Mouse (Mus musculus): ENCODE results near the gene Tnfaip8l1. TPM values are rescaled to one million over a fixed set of nuclear protein-coding genes. Genes with fewer than 3 reads are reported as not detected.

The Tnfaip8l1 gene
- total and polyA plus RNA-seq, 2 experiments from 2014 or later = 3.4 to 5.6 TPM

- Histone ChIP-seq H3K27me3 (ENCODE audit: control insufficient read depth, insufficient read depth, low read length) (peaks cover 57% of the 10 kb centered on the region), H3K4me2 (ENCODE audit: low read depth, low read length) (peak overlapping the region; percentile 24; the same call in 1 of the 2 replicates), H3K9ac (replicated peaks; ENCODE audit: low read depth, low read length) (no peak overlapping the region), H3K4me1 (ENCODE audit: control insufficient read depth, insufficient read depth) (peaks cover 20% of the 10 kb centered on the region), H3K27ac (ENCODE audit: low read depth) (no peak overlapping the region), H3K9me3 (replicated peaks; ENCODE audit: control insufficient read depth, low read length) (no peaks in the 10 kb centered on the region), H3K4me3 (ENCODE audit: low read depth, low read length) (no peak overlapping the region), H3K36me3 (replicated peaks; ENCODE audit: control insufficient read depth, insufficient read depth, low read length) (no peaks in the 10 kb centered on the region)
- DNase-seq (ENCODE audit: low spot score) (no peak), ATAC-seq (ENCODE audit: insufficient read depth, low read depth) (no peak)
- 25% methylated on average over 25 of the region's 25 CpGs for WGBS
- TF ChIP-seq CTCF (IDR thresholded peaks at IDR 0.05; ENCODE audit: low read depth) = no peak
- TF ChIP-seq EP300 (IDR thresholded peaks at IDR 0.05; ENCODE audit: low read depth) = no peak
These were observed 24.3 kb upstream of the Tnfaip8l1 start for GRCm38 (mm10) chr17:56137839-56138613.

GRCm38 (mm10) chr17:56139355-56139754, 22.9 kb upstream of the Tnfaip8l1 start:
- ATAC-seq (ENCODE audit: insufficient read depth, low read depth) = no peak
- Histone ChIP-seq H3K27ac (ENCODE audit: low read depth) (no peak overlapping the region), H3K4me3 (ENCODE audit: low read depth, low read length) (peak overlapping the region; percentile 60), H3K4me1 (ENCODE audit: control insufficient read depth, insufficient read depth) (peaks cover 13% of the 10 kb centered on the region), H3K4me2 (ENCODE audit: low read depth, low read length) (peak overlapping the region; percentile 94), H3K36me3 (replicated peaks; ENCODE audit: control insufficient read depth, insufficient read depth, low read length) (no peaks in the 10 kb centered on the region), H3K9ac (replicated peaks; ENCODE audit: low read depth, low read length) (peak overlapping the region; percentile 37; the same call in 1 of the 2 replicates), H3K9me3 (replicated peaks; ENCODE audit: control insufficient read depth, low read length) (no peaks in the 10 kb centered on the region), H3K27me3 (ENCODE audit: control insufficient read depth, insufficient read depth, low read length) (peaks cover 70% of the 10 kb centered on the region)
- no peak for DNase-seq (ENCODE audit: low spot score)
- 20% methylated on average over 14 of the region's 21 CpGs for WGBS
- TF ChIP-seq EP300 (IDR thresholded peaks at IDR 0.05; ENCODE audit: low read depth) = no peak
- TF ChIP-seq CTCF (IDR thresholded peaks at IDR 0.05; ENCODE audit: low read depth) = no peak

- ATAC-seq (ENCODE audit: insufficient read depth, low read depth) (peak; percentile 21; the same call in 1 of the 2 replicates), DNase-seq (ENCODE audit: low spot score) (peak; percentile 33)
- Histone ChIP-seq H3K9ac (replicated peaks; ENCODE audit: low read depth, low read length) (peak within 1 kb of the TSS; percentile 37; the same call in 1 of the 2 replicates), H3K9me3 (replicated peaks; ENCODE audit: control insufficient read depth, low read length) (no peaks in the 10 kb centered on the region), H3K27me3 (ENCODE audit: control insufficient read depth, insufficient read depth, low read length) (peaks cover 74% of the 10 kb centered on the region), H3K4me2 (ENCODE audit: low read depth, low read length) (peak within 1 kb of the TSS; percentile 94), H3K4me3 (ENCODE audit: low read depth, low read length) (peak within 1 kb of the TSS; percentile 60), H3K27ac (ENCODE audit: low read depth) (no peak within 1 kb of the TSS), H3K4me1 (ENCODE audit: control insufficient read depth, insufficient read depth) (peaks cover 10% of the 10 kb centered on the region), H3K36me3 (replicated peaks; ENCODE audit: control insufficient read depth, insufficient read depth, low read length) (no peaks in the 10 kb centered on the region)
- 2% methylated on average over 74 of the region's 79 CpGs for WGBS
- TF ChIP-seq EP300 (IDR thresholded peaks at IDR 0.05; ENCODE audit: low read depth) (no peak), CTCF (IDR thresholded peaks at IDR 0.05; ENCODE audit: low read depth) (no peak)
These were observed 22.2 kb upstream of the Tnfaip8l1 start, which contains the start of gene Sema6b for GRCm38 (mm10) chr17:56139858-56140595. Gene Sema6b (minus strand): TSS chr17:56140343.

GRCm38 (mm10) chr17:56141702-56142605, 20.3 kb upstream of the Tnfaip8l1 start:
- no peak overlapping the region for H3K27ac ChIP-seq (ENCODE audit: low read depth)
- no peaks in the 10 kb centered on the region for H3K36me3 ChIP-seq (replicated peaks; ENCODE audit: control insufficient read depth, insufficient read depth, low read length)
- H3K27me3 ChIP-seq (ENCODE audit: control insufficient read depth, insufficient read depth, low read length) = peaks cover 89% of the 10 kb centered on the region
- 2% methylated on average over 44 of the region's 47 CpGs for WGBS
- DNase-seq (ENCODE audit: low spot score) = no peak
- TF ChIP-seq CTCF (IDR thresholded peaks at IDR 0.05; ENCODE audit: low read depth) (no peak), EP300 (IDR thresholded peaks at IDR 0.05; ENCODE audit: low read depth) (no peak)
- peak overlapping the region; percentile 23 for H3K4me3 ChIP-seq (ENCODE audit: low read depth, low read length)
- H3K9me3 ChIP-seq (replicated peaks; ENCODE audit: control insufficient read depth, low read length) = no peaks in the 10 kb centered on the region
- 0 out of 2 replicates have a peak overlapping the region, but pooled peaks have one; percentile 1 for H3K9ac ChIP-seq (replicated peaks; ENCODE audit: low read depth, low read length)
- H3K4me2 ChIP-seq (ENCODE audit: low read depth, low read length) = peak overlapping the region; percentile 48
- H3K4me1 ChIP-seq (ENCODE audit: control insufficient read depth, insufficient read depth) = peaks cover 10% of the 10 kb centered on the region
- no peak; the same call in 1 of the 2 replicates for ATAC-seq (ENCODE audit: insufficient read depth, low read depth)

GRCm38 (mm10) chr17:56144546-56144945, 17.7 kb upstream of the Tnfaip8l1 start:
- peaks cover 98% of the 10 kb centered on the region for H3K27me3 ChIP-seq (ENCODE audit: control insufficient read depth, insufficient read depth, low read length)
- WGBS = 71% methylated on average over 9 of the region's 9 CpGs
- ATAC-seq (ENCODE audit: insufficient read depth, low read depth) = no peak
- H3K4me3 ChIP-seq (ENCODE audit: low read depth, low read length) = no peak overlapping the region
- H3K36me3 ChIP-seq (replicated peaks; ENCODE audit: control insufficient read depth, insufficient read depth, low read length) = no peaks in the 10 kb centered on the region
- no peak overlapping the region for H3K4me2 ChIP-seq (ENCODE audit: low read depth, low read length)
- no peak overlapping the region for H3K9ac ChIP-seq (replicated peaks; ENCODE audit: low read depth, low read length)
- no peaks in the 10 kb centered on the region for H3K9me3 ChIP-seq (replicated peaks; ENCODE audit: control insufficient read depth, low read length)
- TF ChIP-seq CTCF (IDR thresholded peaks at IDR 0.05; ENCODE audit: low read depth) (no peak), EP300 (IDR thresholded peaks at IDR 0.05; ENCODE audit: low read depth) (no peak)
- H3K4me1 ChIP-seq (ENCODE audit: control insufficient read depth, insufficient read depth) = peaks cover 10% of the 10 kb centered on the region
- no peak overlapping the region for H3K27ac ChIP-seq (ENCODE audit: low read depth)
- DNase-seq (ENCODE audit: low spot score) = no peak

All from heart, postnatal 0 days (tissue).